Mouse (Mus musculus) liver, postnatal 0 days (tissue): ENCODE results near the gene Wnt2b.

ENCODE experiments used
- CTCF ChIP-seq: sonication (generic); IDR thresholded peaks from 2 replicates; pipeline ENCODE4 v1.5.1; 2016; ENCODE audit warnings: antibody characterized with exemption, low read depth
- EP300 ChIP-seq: IDR thresholded peaks from 2 replicates; pipeline ENCODE4 v1.6.1; 2016; ENCODE audit warnings: antibody characterized with exemption, low read depth, mild to moderate bottlenecking

- TF ChIP-seq CTCF = no peak
- TF ChIP-seq EP300 = no peak
These were observed 32.7 kb upstream of the Wnt2b start for GRCm38 (mm10) chr3:104994415-104994841.
